Mouse (Mus musculus) limb, embryonic 14.5 days (tissue): ENCODE results near the gene Olfr548-ps1. TPM values are rescaled to one million over a fixed set of nuclear protein-coding genes. Genes with fewer than 3 reads are reported as not detected.

ENCODE experiments used
- ATAC-seq: fragments of 200-750 bp; cut with Nextera tagmentation; 2 replicates; pipeline ENCODE4 v1.8.0; 2017; ENCODE audit warnings: low read depth, moderate number of reproducible peaks, moderate TSS enrichment; ENCODE audit not compliant: low FRiP score
- DNase-seq: peaks from one replicate; pipeline ENCODE4 v3.0.0-alpha.2; 2015; ENCODE audit warnings: low spot score
- H3K27ac ChIP-seq: fragments of 300-500 bp; sonication (generic); replicated peaks from 2 replicates; pipeline ENCODE4 v1.5.1; 2014; ENCODE audit warnings: low read depth, mild to moderate bottlenecking, low read length, moderate library complexity, mixed read lengths
- H3K27me3 ChIP-seq: fragments of 300-500 bp; sonication (generic); 2 replicates; pipeline ENCODE4 v1.6.1; 2014; ENCODE audit warnings: low read length, mixed read lengths; ENCODE audit not compliant: control insufficient read depth, insufficient read depth
- H3K36me3 ChIP-seq: fragments of 300-500 bp; sonication (generic); 2 replicates; pipeline ENCODE4 v1.6.1; 2014; ENCODE audit warnings: mild to moderate bottlenecking, low read length, moderate library complexity, mixed read lengths; ENCODE audit not compliant: control insufficient read depth, insufficient read depth
- H3K4me1 ChIP-seq: fragments of 300-500 bp; sonication (generic); 2 replicates; pipeline ENCODE4 v1.6.1; 2014; ENCODE audit warnings: antibody characterized with exemption, low read length, mixed read lengths; ENCODE audit not compliant: control insufficient read depth, insufficient read depth
- H3K4me2 ChIP-seq: fragments of 300-500 bp; sonication (generic); replicated peaks from 2 replicates; pipeline ENCODE4 v1.6.1; 2014; ENCODE audit warnings: low read depth, mild to moderate bottlenecking, low read length, moderate library complexity; ENCODE audit not compliant: severe bottlenecking
- H3K4me3 ChIP-seq: fragments of 300-500 bp; sonication (generic); replicated peaks from 2 replicates; pipeline ENCODE4 v1.5.1; 2014; ENCODE audit warnings: low read length
- H3K9ac ChIP-seq: fragments of 300-500 bp; sonication (generic); 2 replicates; pipeline ENCODE4 v1.6.1; 2014; ENCODE audit warnings: mild to moderate bottlenecking, low read depth, low read length, moderate library complexity; ENCODE audit not compliant: severe bottlenecking
- H3K9me3 ChIP-seq: fragments of 300-500 bp; sonication (generic); 2 replicates; pipeline ENCODE4 v1.6.1; 2016; ENCODE audit warnings: low read length; ENCODE audit not compliant: control insufficient read depth
- POLR2A ChIP-seq: fragments of 200-500 bp; IDR thresholded peaks from 2 replicates; pipeline ENCODE4 v1.8.0; 2012; ENCODE audit warnings: inconsistent platforms, mild to moderate bottlenecking, moderate library complexity, borderline replicate concordance; ENCODE audit not compliant: insufficient read depth, insufficient read length; ENCODE audit errors: extremely low read depth
- WGBS: fragments of 180-500 bp; shearing (Covaris S2); extraction: QIAGEN DNeasy Blood & Tissue Kit; methylation state at CpG from one replicate; pipeline ENCODE4 v1.1.7; 2014; 5-methylcytosine and 5-hydroxymethylcytosine counted together
- polyA plus RNA-seq, 2 experiments: library from polyadenylated mRNA; depleted of rRNA in 1 of 2; stranded (reverse) in 1 of 2; unstranded in 1 of 2; fragments of >200 nt; fragmentation: Nextera tagmentation in 1 of 2; extraction: Ambion mirVana in 1 of 2; gene quantifications; 2 replicates each; pipeline versions ENCODE4 v1.2.1 to v1.2.3; 2012 to 2014

Olfr548-ps1 gene
- polyA plus RNA-seq, 2 experiments, result not detected

GRCm38 (mm10) chr7:102508666-102509065, 32.0 kb upstream of the Olfr548-ps1 start:
- WGBS, result 86% methylated on average over 6 of the region's 6 CpGs
- ATAC-seq (no peak), DNase-seq (no peak)
- Histone ChIP-seq H3K4me2 (no peak overlapping the region), H3K36me3 (no peaks in the 10 kb centered on the region), H3K9ac (no peak overlapping the region), H3K4me3 (no peak overlapping the region), H3K9me3 (no peaks in the 10 kb centered on the region), H3K27ac (no peak overlapping the region), H3K4me1 (no peaks in the 10 kb centered on the region), H3K27me3 (no peaks in the 10 kb centered on the region; the same call in 1 of the 2 replicates)
- TF ChIP-seq POLR2A, result no peak

GRCm38 (mm10) chr7:102509726-102510125, 31.0 kb upstream of the Olfr548-ps1 start:
- no peak overlapping the region for H3K4me2 ChIP-seq
- no peak overlapping the region for H3K27ac ChIP-seq
- peaks cover 4% of the 10 kb centered on the region; the same call in 1 of the 2 replicates for H3K27me3 ChIP-seq
- no peak for ATAC-seq
- no peaks in the 10 kb centered on the region for H3K36me3 ChIP-seq
- no peaks in the 10 kb centered on the region for H3K4me1 ChIP-seq
- TF ChIP-seq POLR2A, result no peak
- H3K9me3 ChIP-seq, result no peaks in the 10 kb centered on the region
- DNase-seq, result no peak
- WGBS, result 65% methylated on average over 7 of the region's 7 CpGs
- no peak overlapping the region for H3K4me3 ChIP-seq
- no peak overlapping the region for H3K9ac ChIP-seq

GRCm38 (mm10) chr7:102511927-102512326, 28.8 kb upstream of the Olfr548-ps1 start:
- Histone ChIP-seq H3K9me3 (no peaks in the 10 kb centered on the region), H3K27ac (no peak overlapping the region), H3K4me1 (peaks cover 5% of the 10 kb centered on the region; the same call in 1 of the 2 replicates), H3K9ac (no peak overlapping the region), H3K4me3 (no peak overlapping the region), H3K36me3 (no peaks in the 10 kb centered on the region), H3K27me3 (peaks cover 4% of the 10 kb centered on the region; the same call in 1 of the 2 replicates), H3K4me2 (no peak overlapping the region)
- ATAC-seq (no peak), DNase-seq (no peak)
- TF ChIP-seq POLR2A, result no peak
- 87% methylated on average over 10 of the region's 10 CpGs for WGBS

GRCm38 (mm10) chr7:102512814-102513435, 27.8 kb upstream of the Olfr548-ps1 start:
- Histone ChIP-seq H3K27ac (no peak overlapping the region), H3K36me3 (no peaks in the 10 kb centered on the region), H3K4me3 (peak overlapping the region; percentile 45), H3K4me2 (peak overlapping the region; percentile 93), H3K27me3 (peaks cover 4% of the 10 kb centered on the region; the same call in 1 of the 2 replicates), H3K9me3 (no peaks in the 10 kb centered on the region), H3K9ac (peak overlapping the region; percentile 64), H3K4me1 (peaks cover 6% of the 10 kb centered on the region; the same call in 1 of the 2 replicates)
- peak; percentile 69 for DNase-seq
- ATAC-seq, result peak; percentile 89
- TF ChIP-seq POLR2A, result no peak
- WGBS, result under 1% methylated on average over 51 of the region's 54 CpGs

GRCm38 (mm10) chr7:102514144-102514543, 26.6 kb upstream of the Olfr548-ps1 start:
- H3K27me3 ChIP-seq, result peaks cover 4% of the 10 kb centered on the region; the same call in 1 of the 2 replicates
- H3K4me1 ChIP-seq, result peaks cover 6% of the 10 kb centered on the region; the same call in 1 of the 2 replicates
- no peak for ATAC-seq
- no peak overlapping the region for H3K4me2 ChIP-seq
- no peaks in the 10 kb centered on the region for H3K9me3 ChIP-seq
- no peaks in the 10 kb centered on the region for H3K36me3 ChIP-seq
- H3K9ac ChIP-seq, result no peak overlapping the region
- no peak overlapping the region for H3K4me3 ChIP-seq
- no peak overlapping the region for H3K27ac ChIP-seq
- 70% methylated on average over 4 of the region's 4 CpGs for WGBS
- no peak for DNase-seq
- TF ChIP-seq POLR2A, result no peak
